Mouse (Mus musculus): ENCODE measurements at regions not wholly inside any gene's neighbourhood (a gene's known extent, or its start where the extent isn't known, plus 50 kb on each side); places are given as distances from the start of the nearest gene placed in this dataset.

DNA sequence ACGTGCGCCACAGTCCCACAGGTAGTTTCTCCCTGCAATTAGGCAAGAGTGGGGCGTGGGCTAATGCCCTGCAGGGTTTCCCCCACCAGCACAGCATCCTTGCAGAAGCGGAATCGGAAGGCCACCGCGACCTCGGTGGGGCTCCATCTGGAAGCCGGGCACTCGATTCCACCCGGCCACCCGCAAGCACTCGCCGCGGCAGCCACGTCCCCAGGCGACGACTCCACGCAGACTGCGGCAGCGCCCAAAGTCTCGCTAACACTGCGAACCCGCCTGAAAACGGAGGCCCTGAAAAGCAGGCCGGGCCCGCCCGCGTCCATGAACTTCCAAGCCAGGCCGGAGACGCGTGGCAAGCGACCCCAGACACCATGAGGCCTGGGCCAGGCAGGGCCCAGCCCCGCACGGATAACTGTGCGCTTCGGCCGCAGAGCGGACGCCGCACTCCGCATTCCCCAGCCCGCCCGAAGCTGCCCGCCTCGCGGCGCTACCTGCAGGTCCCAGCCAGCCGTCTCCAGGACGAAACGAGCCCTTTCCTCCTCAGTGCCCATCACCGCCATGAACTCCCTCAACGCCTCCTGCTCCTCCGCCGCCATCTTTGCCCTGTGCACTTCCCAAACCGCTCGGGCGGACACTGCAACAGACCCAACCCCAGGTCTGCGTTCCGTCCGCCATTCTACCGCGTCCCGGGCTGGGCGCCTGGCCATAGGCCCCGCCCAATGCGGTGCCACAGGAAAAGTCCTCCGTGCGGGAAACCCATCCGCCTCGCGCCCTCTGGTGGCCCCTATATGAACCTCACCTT lies 61.3 kb upstream of the Gm15319 start:
- TF ChIP-seq POLR2A (IDR thresholded peaks at IDR 0.05; ENCODE audit: control insufficient read depth, low read depth, low read length): peak; percentile 33; the same call in 1 of the 2 replicates
- peak; percentile 66; the same call in 1 of the 2 replicates for TF ChIP-seq CTCF (IDR thresholded peaks at IDR 0.05; ENCODE audit: control insufficient read depth, insufficient read depth, insufficient replicate concordance, low read depth, low read length)
